Mouse (Mus musculus): ENCODE measurements at regions not wholly inside any gene's neighbourhood (a gene's known extent, or its start where the extent isn't known, plus 50 kb on each side); places are given as distances from the start of the nearest gene placed in this dataset.
A peak's percentile ranks its signal among the peaks of the same experiment; 100 is the strongest.

- Histone ChIP-seq H3K4me1 (ENCODE audit: control insufficient read depth, insufficient read depth, low read length) (peaks cover 3% of the 10 kb centered on the region; the same call in 1 of the 2 replicates), H3K79me2 (ENCODE audit: control insufficient read depth, insufficient read depth, low read length) (no peaks in the 10 kb centered on the region), H3K36me3 (ENCODE audit: control insufficient read depth, insufficient read depth, low read length) (no peaks in the 10 kb centered on the region), H3K9ac (ENCODE audit: low read depth, low read length) (no peak overlapping the region), H3K4me3 (ENCODE audit: insufficient read depth, low read depth, low read length) (no peak overlapping the region), H3K27me3 (ENCODE audit: control insufficient read depth, insufficient read depth, low read length) (no peaks in the 10 kb centered on the region), H3K27ac (replicated peaks; ENCODE audit: insufficient read depth, low read depth, low read length) (no peak overlapping the region)
- no peak for DNase-seq (ENCODE audit: extremely low read depth, low read depth, low spot score)
- 90% methylated on average over 6 of the region's 6 CpGs for WGBS
- no peak for TF ChIP-seq POLR2A (IDR thresholded peaks at IDR 0.05; ENCODE audit: extremely low read depth, insufficient read depth, low read length)
- TF ChIP-seq CTCF (IDR thresholded peaks at IDR 0.05; ENCODE audit: low read depth, low read length), result no peak
Observed at GRCm38 (mm10) chr4:105937587-105937986, 147.9 kb downstream of the Gm12728 start.

- peak; percentile 66 for DNase-seq (ENCODE audit: extremely low read depth, low read depth, low spot score)
- Histone ChIP-seq H3K27ac (replicated peaks; ENCODE audit: insufficient read depth, low read depth, low read length) (no peak overlapping the region), H3K4me3 (ENCODE audit: insufficient read depth, low read depth, low read length) (no peak overlapping the region), H3K9ac (ENCODE audit: low read depth, low read length) (no peak overlapping the region), H3K36me3 (ENCODE audit: control insufficient read depth, insufficient read depth, low read length) (no peaks in the 10 kb centered on the region), H3K27me3 (ENCODE audit: control insufficient read depth, insufficient read depth, low read length) (no peaks in the 10 kb centered on the region), H3K79me2 (ENCODE audit: control insufficient read depth, insufficient read depth, low read length) (no peaks in the 10 kb centered on the region), H3K4me1 (ENCODE audit: control insufficient read depth, insufficient read depth, low read length) (peaks cover 3% of the 10 kb centered on the region; the same call in 1 of the 2 replicates)
- TF ChIP-seq CTCF (IDR thresholded peaks at IDR 0.05; ENCODE audit: low read depth, low read length) (no peak), POLR2A (IDR thresholded peaks at IDR 0.05; ENCODE audit: extremely low read depth, insufficient read depth, low read length) (no peak)
- 39% methylated on average over 11 of the region's 11 CpGs for WGBS
Observed at GRCm38 (mm10) chr4:105938886-105939285, 149.2 kb downstream of the Gm12728 start.

DNA sequence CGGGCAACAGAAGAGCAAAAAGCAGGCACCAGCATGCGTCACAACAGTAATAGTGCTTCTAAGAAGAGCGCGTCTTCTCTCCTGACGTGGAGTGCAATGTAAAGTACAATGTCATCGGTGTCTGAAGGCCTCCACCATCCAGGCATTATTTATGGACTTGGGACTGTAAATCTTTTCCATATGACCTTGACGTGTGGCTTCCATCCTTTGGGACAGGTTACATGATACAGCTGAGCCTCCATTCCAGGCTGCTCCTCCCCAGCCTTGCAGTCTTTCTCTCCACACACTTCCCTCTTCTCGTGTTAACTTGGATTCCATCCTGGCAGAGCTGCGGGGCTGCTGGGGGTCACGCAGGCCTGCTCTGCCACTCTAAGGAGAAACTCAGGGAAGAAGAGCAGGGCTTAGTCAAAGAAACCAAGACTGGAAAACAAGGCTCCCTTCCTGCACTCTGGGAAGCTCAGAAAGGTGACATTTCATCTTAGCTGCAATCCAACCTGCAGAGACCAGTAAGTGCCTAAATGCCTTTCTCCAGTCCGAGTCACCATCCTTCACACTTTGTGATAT is 150.0 kb downstream of the Gm12728 start:
- WGBS, result 94% methylated on average over 11 of the region's 11 CpGs
- H3K9ac ChIP-seq (ENCODE audit: low read depth, low read length), result no peak overlapping the region
- DNase-seq (ENCODE audit: extremely low read depth, low read depth, low spot score), result no peak

DNA sequence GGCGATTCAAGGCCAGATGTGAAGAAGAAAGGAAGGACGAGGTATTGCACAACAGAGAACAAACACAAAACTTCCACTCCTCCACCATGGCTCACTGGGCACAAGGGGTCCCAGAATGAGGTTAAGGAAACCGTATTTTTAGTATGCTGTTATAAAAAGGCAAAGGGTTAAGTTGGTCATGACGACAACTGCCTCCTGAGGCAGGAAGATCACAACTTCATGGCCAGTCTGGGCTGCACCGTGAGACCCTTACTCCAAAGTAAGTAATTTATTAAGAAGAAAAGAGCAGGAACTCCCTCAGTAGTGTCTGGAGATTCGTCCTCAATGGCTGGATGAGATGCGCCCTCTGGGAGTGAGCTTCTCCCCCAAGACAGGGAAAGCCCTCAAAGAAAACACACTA is 151.2 kb downstream of the Gm12728 start:
- TF ChIP-seq POLR2A (IDR thresholded peaks at IDR 0.05; ENCODE audit: extremely low read depth, insufficient read depth, low read length), result no peak
- no peak for TF ChIP-seq CTCF (IDR thresholded peaks at IDR 0.05; ENCODE audit: low read depth, low read length)
- peaks cover 6% of the 10 kb centered on the region for H3K4me1 ChIP-seq (ENCODE audit: control insufficient read depth, insufficient read depth, low read length)
- H3K79me2 ChIP-seq (ENCODE audit: control insufficient read depth, insufficient read depth, low read length), result no peaks in the 10 kb centered on the region
- H3K36me3 ChIP-seq (ENCODE audit: control insufficient read depth, insufficient read depth, low read length), result no peaks in the 10 kb centered on the region
- WGBS, result 73% methylated on average over 7 of the region's 7 CpGs
- H3K27me3 ChIP-seq (ENCODE audit: control insufficient read depth, insufficient read depth, low read length), result no peaks in the 10 kb centered on the region
- H3K9ac ChIP-seq (ENCODE audit: low read depth, low read length), result no peak overlapping the region
- DNase-seq (ENCODE audit: extremely low read depth, low read depth, low spot score), result no peak
- no peak overlapping the region for H3K4me3 ChIP-seq (ENCODE audit: insufficient read depth, low read depth, low read length)
- no peak overlapping the region for H3K27ac ChIP-seq (replicated peaks; ENCODE audit: insufficient read depth, low read depth, low read length)

More for the DNA sequence above, 150.0 kb downstream of the Gm12728 start:
- Histone ChIP-seq H3K79me2 (ENCODE audit: control insufficient read depth, insufficient read depth, low read length) (no peaks in the 10 kb centered on the region), H3K4me1 (ENCODE audit: control insufficient read depth, insufficient read depth, low read length) (peaks cover 6% of the 10 kb centered on the region), H3K27ac (replicated peaks; ENCODE audit: insufficient read depth, low read depth, low read length) (no peak overlapping the region), H3K4me3 (ENCODE audit: insufficient read depth, low read depth, low read length) (no peak overlapping the region), H3K27me3 (ENCODE audit: control insufficient read depth, insufficient read depth, low read length) (no peaks in the 10 kb centered on the region), H3K36me3 (ENCODE audit: control insufficient read depth, insufficient read depth, low read length) (no peaks in the 10 kb centered on the region)
- TF ChIP-seq CTCF (IDR thresholded peaks at IDR 0.05; ENCODE audit: low read depth, low read length), result no peak
- no peak for TF ChIP-seq POLR2A (IDR thresholded peaks at IDR 0.05; ENCODE audit: extremely low read depth, insufficient read depth, low read length)

- H3K27ac ChIP-seq (replicated peaks; ENCODE audit: insufficient read depth, low read depth, low read length), result no peak overlapping the region
- peak; percentile 67 for TF ChIP-seq CTCF (IDR thresholded peaks at IDR 0.05; ENCODE audit: low read depth, low read length)
- TF ChIP-seq POLR2A (IDR thresholded peaks at IDR 0.05; ENCODE audit: extremely low read depth, insufficient read depth, low read length), result no peak
- H3K9ac ChIP-seq (ENCODE audit: low read depth, low read length), result no peak overlapping the region
- DNase-seq (ENCODE audit: extremely low read depth, low read depth, low spot score), result peak; percentile 39
- no peaks in the 10 kb centered on the region for H3K36me3 ChIP-seq (ENCODE audit: control insufficient read depth, insufficient read depth, low read length)
- H3K4me1 ChIP-seq (ENCODE audit: control insufficient read depth, insufficient read depth, low read length), result peaks cover 6% of the 10 kb centered on the region
- H3K79me2 ChIP-seq (ENCODE audit: control insufficient read depth, insufficient read depth, low read length), result no peaks in the 10 kb centered on the region
- WGBS, result 25% methylated on average over 7 of the region's 7 CpGs
- H3K27me3 ChIP-seq (ENCODE audit: control insufficient read depth, insufficient read depth, low read length), result no peaks in the 10 kb centered on the region
- H3K4me3 ChIP-seq (ENCODE audit: insufficient read depth, low read depth, low read length), result no peak overlapping the region
Observed at GRCm38 (mm10) chr4:105941785-105942184, 152.1 kb downstream of the Gm12728 start.

DNA sequence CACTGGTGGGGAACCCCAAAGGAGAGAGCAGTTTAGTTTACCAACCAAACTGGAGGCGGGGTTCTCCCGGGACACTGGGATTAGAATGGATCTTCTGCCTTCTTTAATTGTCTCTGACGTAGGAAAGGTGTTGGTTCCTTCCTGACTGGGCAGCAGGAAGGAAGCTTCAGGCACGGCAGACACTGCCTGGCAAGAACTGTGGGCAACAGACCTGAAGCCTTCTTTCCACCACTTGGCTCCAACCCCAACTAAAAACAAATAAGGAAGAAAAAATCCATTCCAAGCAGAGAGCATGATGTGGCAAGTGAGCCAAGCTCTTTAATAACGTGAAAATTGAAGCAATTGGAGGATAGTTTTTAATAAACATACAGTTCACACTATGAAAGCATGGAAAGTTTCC is 155.3 kb downstream of the Gm12728 start:
- DNase-seq (ENCODE audit: extremely low read depth, low read depth, low spot score), result peak; percentile 61

More for the DNA sequence above, 155.3 kb downstream of the Gm12728 start:
- H3K36me3 ChIP-seq (ENCODE audit: control insufficient read depth, insufficient read depth, low read length), result no peaks in the 10 kb centered on the region
- no peaks in the 10 kb centered on the region for H3K79me2 ChIP-seq (ENCODE audit: control insufficient read depth, insufficient read depth, low read length)
- H3K9ac ChIP-seq (ENCODE audit: low read depth, low read length), result no peak overlapping the region
- WGBS, result 8% methylated on average over 5 of the region's 5 CpGs
- TF ChIP-seq CTCF (IDR thresholded peaks at IDR 0.05; ENCODE audit: low read depth, low read length) (no peak), POLR2A (IDR thresholded peaks at IDR 0.05; ENCODE audit: extremely low read depth, insufficient read depth, low read length) (no peak)
- no peak overlapping the region for H3K27ac ChIP-seq (replicated peaks; ENCODE audit: insufficient read depth, low read depth, low read length)
- H3K4me1 ChIP-seq (ENCODE audit: control insufficient read depth, insufficient read depth, low read length), result peaks cover 4% of the 10 kb centered on the region
- no peaks in the 10 kb centered on the region for H3K27me3 ChIP-seq (ENCODE audit: control insufficient read depth, insufficient read depth, low read length)
- H3K4me3 ChIP-seq (ENCODE audit: insufficient read depth, low read depth, low read length), result no peak overlapping the region
